7 mouse cellular contexts compared by ENCODE assay signal in genomic region chr10:80848571-80848970, GRCm38 (mm10). TPM values are rescaled to one million over a fixed set of nuclear protein-coding genes. Genes with fewer than 3 reads are reported as not detected.
DNase-seq lines count a peak whose midpoint lies in the region; TF ChIP-seq lines count a peak whose summit lies in the region.

No protein-coding gene starts in this region.

- intact Hi-C loops in left cerebral cortex, postnatal 36 days (cut with DNase I): no loop called here

- no peaks in the 10 kb centered on the region for H3K9me3 ChIP-seq in E14TG2a.4 (ENCODE audit: low read length)

- peaks cover 30% of the 10 kb centered on the region for H3K27me3 ChIP-seq in E14TG2a.4 (ENCODE audit: insufficient read depth, low read length)

- H3K36me3 ChIP-seq in E14TG2a.4 (ENCODE audit: insufficient read depth, low read length): peaks cover 37% of the 10 kb centered on the region

- DNase-seq in adrenal gland, postnatal 10 days: peak; percentile 67
- DNase-seq in heart, postnatal 4 days: peak; percentile 56
- DNase-seq in lung, adult 18-20 months: peak; percentile 64 to 81
- peak; percentile 78 to 83 for DNase-seq in spleen, postnatal 4 days (ENCODE audit: low spot score in 2 of 2)
- no peak for DNase-seq in left cerebral cortex, postnatal 36 days (ENCODE audit: low spot score in 2 of 2)
- DNase-seq in left cerebral cortex, adult 9 months (ENCODE audit: low spot score in 2 of 2): no peak

- H3K4me3 ChIP-seq in E14TG2a.4 (replicated peaks; ENCODE audit: low read length): 0 out of 2 replicates have a peak overlapping the region, but pooled peaks have one; percentile 10

- H3K4me1 ChIP-seq in E14TG2a.4 (replicated peaks; ENCODE audit: low read depth, low read length): peaks cover 61% of the 10 kb centered on the region

- TF ChIP-seq CTCF in E14TG2a.4 (conservative IDR thresholded peaks at IDR 0.05; ENCODE audit: low read length): no peak

RNA-seq across cellular contexts. Expression of gene Lingo3, which starts 4.7 kb away (rescaled TPM):
- total RNA-seq in adrenal gland, postnatal 10 days (2021): 1 to 10 TPM in 1 of 2 experiments, under 1 TPM in 1; 0.99 to 1.5 TPM
- 1 to 10 TPM; 1.8 to 2.5 TPM for total RNA-seq in heart, postnatal 4 days (2021)
- 10 to 100 TPM; 38.5 to 46.7 TPM for total RNA-seq in left cerebral cortex, postnatal 36 days (2021)

RNA-seq across cellular contexts. Expression of gene Lsm7, which starts 6.4 kb away (rescaled TPM):
- 10 to 100 TPM; 35.3 to 37.8 TPM for total RNA-seq in adrenal gland, postnatal 10 days (2021)
- 10 to 100 TPM; 29.9 to 35.0 TPM for total RNA-seq in heart, postnatal 4 days (2021)
- 10 to 100 TPM; 34.2 to 44.0 TPM for total RNA-seq in left cerebral cortex, postnatal 36 days (2021)

RNA-seq across cellular contexts. Expression of gene Sppl2b, which starts 6.5 kb away (rescaled TPM):
- total RNA-seq in adrenal gland, postnatal 10 days (2021): 10 to 100 TPM; 25.3 to 39.8 TPM
- 10 to 100 TPM; 23.4 to 24.8 TPM for total RNA-seq in heart, postnatal 4 days (2021)
- total RNA-seq in left cerebral cortex, postnatal 36 days (2021): 10 to 100 TPM; 53.2 to 66.1 TPM

RNA-seq across cellular contexts. Expression of gene Oaz1, which starts 22.1 kb away (rescaled TPM):
- total RNA-seq in adrenal gland, postnatal 10 days (2021): 100 to 1,000 TPM; 700 to 820 TPM
- 1,000 to 10,000 TPM; 1,002 to 1,049 TPM for total RNA-seq in heart, postnatal 4 days (2021)
- total RNA-seq in left cerebral cortex, postnatal 36 days (2021): 100 to 1,000 TPM; 507 to 583 TPM

RNA-seq across cellular contexts. Expression of gene Tmprss9, which starts 23.1 kb away (rescaled TPM):
- under 1 TPM; 0.09 to 0.12 TPM for total RNA-seq in adrenal gland, postnatal 10 days (2021)
- total RNA-seq in heart, postnatal 4 days (2021): not detected
- total RNA-seq in left cerebral cortex, postnatal 36 days (2021): under 1 TPM in 1 of 2 experiments, not detected in 1; 0.32 TPM

Comparison
In these comparisons a context has a peak if more than half of its experiments do, and no peak if none do; other contexts are left out.
1. DNase-seq: peak in adrenal gland, postnatal 10 days (single experiment), heart, postnatal 4 days (single experiment), lung, adult 18-20 months (2 of 2) and spleen, postnatal 4 days (2 of 2); none in left cerebral cortex, postnatal 36 days (0 of 2) and left cerebral cortex, adult 9 months (0 of 2).
2. RNA of gene Lingo3, which starts 4.7 kb away (total RNA-seq): 38.5 to 46.7 TPM in left cerebral cortex, postnatal 36 days; 1.8 to 2.5 TPM in heart, postnatal 4 days and 0.99 to 1.5 TPM in adrenal gland, postnatal 10 days; every median in the first group is over 10 times any median in the second.